21 mouse cellular contexts compared by ENCODE assay signal in the genomic region with DNA sequence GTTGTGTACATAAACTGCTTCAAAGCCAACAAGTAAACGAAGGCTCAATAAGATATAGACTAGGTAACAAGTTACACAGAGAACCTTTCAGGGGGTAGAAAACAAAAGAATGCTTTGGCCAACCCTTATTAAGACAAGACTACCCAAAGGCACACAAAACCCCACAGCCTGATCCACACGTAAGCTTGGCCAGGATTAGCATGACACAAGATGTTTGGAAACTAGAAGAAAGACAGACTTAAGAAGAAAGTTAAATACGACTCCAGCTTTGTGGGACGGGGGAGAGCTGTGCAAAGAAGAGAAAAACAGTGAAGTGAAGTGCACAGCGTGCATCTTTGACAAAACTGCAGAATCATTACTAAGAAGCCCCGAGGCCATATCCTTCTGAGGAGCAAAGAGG. TPM values are rescaled to one million over a fixed set of nuclear protein-coding genes. Genes with fewer than 3 reads are reported as not detected.
"Had no signal": no experiment of that assay in that cellular context is flagged by ENCODE, and none has a peak within 500 bp of the region (broad histone marks: within the 10 kb centered on the region; RNA-seq: fewer than 3 reads in every experiment).

No protein-coding gene starts in this region.

- H3K36me3 ChIP-seq: limb, embryonic 12.5 days; liver, embryonic 13.5 days; lung, embryonic 15.5 days; neural tube, embryonic 13.5 days had no signal

- H3K4me3 ChIP-seq: limb, embryonic 12.5 days; liver, embryonic 13.5 days; lung, embryonic 15.5 days; neural tube, embryonic 13.5 days had no signal

- H3K9ac ChIP-seq: limb, embryonic 12.5 days; liver, embryonic 13.5 days; liver, postnatal 0 days; lung, embryonic 15.5 days; neural tube, embryonic 13.5 days had no signal

- H3K4me2 ChIP-seq: limb, embryonic 12.5 days; liver, embryonic 13.5 days; lung, embryonic 15.5 days; neural tube, embryonic 13.5 days had no signal

- H3K4me1 ChIP-seq: limb, embryonic 12.5 days; liver, embryonic 13.5 days; lung, embryonic 15.5 days had no signal

- DNase-seq: kidney, adult 11 months; kidney, adult 9 months; kidney, postnatal 36 days; layer of hippocampus, adult 9-11 months; liver; liver, embryonic 13.5 days; retina, postnatal 1 day; right cerebral cortex, postnatal 4 days; spleen, adult 18-20 months; thymus, adult 18-20 months; thymus, postnatal 25 days had no signal

- H3K27ac ChIP-seq: kidney, postnatal 0 days; limb, embryonic 12.5 days; liver, embryonic 13.5 days; lung, embryonic 15.5 days had no signal

- ATAC-seq: liver, postnatal 0 days had no signal

- H3K9me3 ChIP-seq: limb, embryonic 12.5 days; liver, embryonic 13.5 days; lung, embryonic 15.5 days; neural tube, embryonic 13.5 days had no signal

RNA-seq across cellular contexts. Expression of a gene that starts 53.5 kb away (rescaled TPM):
- total RNA-seq: layer of hippocampus, adult 18-20 months; left cerebral cortex, postnatal 36 days; megakaryocyte-erythroid progenitor cell, adult 5-6 weeks had no signal
- polyA plus RNA-seq: kidney, postnatal 0 days; liver, postnatal 0 days; stomach, embryonic 14.5 days; urinary bladder, adult 2 months had no signal
